Mouse (Mus musculus) adrenal gland (tissue): ENCODE data around the gene Zfp689.
"Not testable (repeated sequence)": the region's sequence is repeated elsewhere in the genome, so short reads cannot be mapped to it uniquely, and the experiment has no call there.

Experiments used
- intact Hi-C: fragments of 180-260 bp; cut with DNase I; formaldehyde crosslinking; loops from one replicate; pipeline ENCODE4 v1.15.1; 2025

The Zfp689 gene

DNA sequence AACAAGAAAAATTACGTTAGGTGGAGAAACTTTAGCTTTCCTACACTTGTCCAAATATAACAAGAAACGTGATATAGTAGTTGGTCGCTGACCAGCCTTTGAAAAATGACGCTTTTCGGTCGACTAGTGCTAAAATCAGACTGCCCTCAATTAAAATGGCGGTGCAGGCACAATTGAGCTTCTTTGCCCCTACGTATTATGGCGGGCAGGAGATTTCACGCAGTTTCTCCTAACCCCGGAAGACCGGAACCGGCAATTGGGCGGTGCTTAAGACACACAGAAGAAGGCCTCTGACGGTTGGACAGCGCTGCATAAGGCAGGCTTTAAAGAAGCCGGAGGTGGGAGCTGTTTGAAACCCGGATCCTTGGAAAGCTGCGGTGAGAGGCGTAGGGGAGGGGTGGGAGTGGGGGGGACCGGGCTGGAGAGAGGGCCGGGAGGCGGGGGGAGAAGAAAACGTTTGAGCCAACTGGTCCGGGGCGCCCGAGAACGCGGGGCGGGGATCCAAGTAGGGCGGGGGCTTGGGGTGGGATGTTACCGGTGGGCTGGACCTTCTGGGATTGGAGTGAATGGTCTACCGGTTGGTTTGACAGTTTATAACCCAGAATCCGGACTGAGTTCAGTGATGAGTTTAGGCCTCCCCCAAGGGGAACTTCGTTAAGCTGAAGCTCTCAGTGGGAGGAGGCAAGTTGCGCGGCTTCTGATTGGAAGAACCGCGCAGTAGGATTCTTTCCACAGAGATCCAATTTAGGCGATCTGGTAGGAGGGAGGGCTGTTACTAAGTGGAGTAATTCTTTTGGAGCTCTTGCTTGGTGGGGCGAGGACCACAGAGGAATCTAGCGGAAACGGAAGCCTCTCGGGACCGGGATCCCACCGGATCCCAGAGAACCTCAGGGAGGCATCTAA, 22.0 kb upstream of the Zfp689 start:
- intact Hi-C loops: no loop called here

DNA sequence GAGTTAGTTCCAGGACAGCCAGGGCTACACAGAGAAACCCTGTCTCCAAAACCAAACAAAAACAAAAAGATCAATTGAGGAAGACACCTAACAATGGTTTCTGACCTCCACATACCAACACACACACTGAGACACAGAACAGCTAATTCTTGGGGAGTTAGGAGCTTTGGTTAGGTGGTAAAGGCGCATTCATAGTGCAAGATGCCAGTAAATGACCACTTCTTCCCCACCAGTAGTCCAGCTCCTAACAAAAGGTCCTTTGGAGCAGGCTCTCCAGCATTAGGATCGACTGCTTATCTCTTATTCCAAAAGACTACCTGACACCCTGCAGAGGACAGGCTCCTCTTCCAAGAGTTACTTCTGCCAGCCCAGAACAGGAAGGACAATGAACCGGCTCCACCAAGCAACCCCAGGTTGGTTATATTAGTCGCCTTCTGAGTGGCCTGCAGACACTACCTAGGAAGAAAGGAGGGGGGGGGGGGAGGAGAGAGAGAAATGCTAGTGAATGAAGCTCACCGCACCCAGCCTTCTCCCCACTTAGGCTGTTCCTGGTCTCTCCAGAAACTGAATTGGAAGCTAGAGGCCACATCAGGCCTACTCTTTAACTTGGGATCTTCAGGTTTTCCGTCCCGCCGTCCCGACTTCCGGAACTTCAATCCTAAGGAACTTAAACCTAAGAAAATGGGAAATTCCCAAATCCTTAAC, 21.2 kb upstream of the Zfp689 start:
- intact Hi-C loops: no loop called here

DNA sequence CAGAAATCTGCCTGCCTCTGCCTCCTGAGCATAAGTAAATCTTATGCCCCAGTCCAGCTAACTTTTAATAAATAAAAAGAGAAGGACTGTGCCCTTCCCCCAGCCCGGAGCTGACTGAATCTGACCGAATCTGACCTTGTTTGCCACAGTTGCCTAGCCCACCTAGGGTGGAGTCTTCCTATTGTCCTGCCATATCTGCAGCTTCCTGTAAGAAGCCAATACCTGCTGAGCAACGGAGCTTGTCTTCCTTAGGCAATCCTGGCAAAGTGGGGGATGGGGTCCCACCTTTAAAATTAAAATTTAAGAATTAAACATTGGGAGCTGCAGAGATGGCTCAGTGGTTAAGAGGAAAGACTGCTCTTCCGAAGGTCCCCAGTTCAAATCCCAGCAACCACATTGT, 17.6 kb upstream of the Zfp689 start:
- intact Hi-C loops: no loop called here

DNA sequence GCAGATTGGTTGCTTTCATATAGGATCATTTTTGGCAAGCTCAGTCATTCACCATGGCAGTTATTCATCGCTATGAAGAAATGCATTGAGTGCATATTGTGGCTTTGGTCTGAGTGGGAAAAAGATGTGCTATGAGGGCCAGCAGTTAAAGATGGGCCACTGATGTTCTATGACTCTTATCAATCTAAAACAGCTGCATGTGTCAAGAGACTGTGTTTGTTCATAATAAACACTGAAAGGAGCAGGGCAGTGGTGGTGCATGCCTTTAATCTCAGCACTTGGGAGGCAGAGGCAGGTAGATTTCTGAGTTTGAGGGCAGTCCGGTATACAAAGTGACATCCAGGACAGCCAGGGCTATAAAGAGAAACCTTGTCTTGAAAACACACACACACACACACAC, 16.7 kb upstream of the Zfp689 start:
- intact Hi-C loops: not testable (repeated sequence)

- intact Hi-C loops: no loop called here
These were observed 16.2 kb upstream of the Zfp689 start for GRCm38 (mm10) chr7:127465191-127465590.

DNA sequence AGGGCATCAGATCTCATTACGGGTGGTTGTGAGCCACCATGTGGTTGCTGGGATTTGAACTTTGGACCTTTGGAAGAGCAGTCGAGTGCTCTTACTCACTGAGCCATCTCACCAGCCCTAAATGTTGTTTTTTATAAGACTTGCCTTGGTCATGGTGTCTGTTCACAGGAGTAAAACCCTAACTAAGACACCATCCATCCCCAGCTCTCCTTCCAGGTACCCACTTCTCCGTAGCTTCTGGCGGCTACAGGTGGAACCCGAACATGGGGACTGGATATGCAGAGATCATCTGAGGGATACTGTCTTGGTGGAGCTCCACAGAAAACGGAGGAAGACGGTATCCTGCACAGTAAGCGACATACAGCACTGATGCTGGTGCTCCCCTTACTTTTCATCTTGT, 10.4 kb upstream of the Zfp689 start, which contains the start of gene Prr14:
TSS of gene Prr14 (plus strand) at position 301 of the 400 bp plus-strand sequence.
- intact Hi-C loops: not testable (repeated sequence)

DNA sequence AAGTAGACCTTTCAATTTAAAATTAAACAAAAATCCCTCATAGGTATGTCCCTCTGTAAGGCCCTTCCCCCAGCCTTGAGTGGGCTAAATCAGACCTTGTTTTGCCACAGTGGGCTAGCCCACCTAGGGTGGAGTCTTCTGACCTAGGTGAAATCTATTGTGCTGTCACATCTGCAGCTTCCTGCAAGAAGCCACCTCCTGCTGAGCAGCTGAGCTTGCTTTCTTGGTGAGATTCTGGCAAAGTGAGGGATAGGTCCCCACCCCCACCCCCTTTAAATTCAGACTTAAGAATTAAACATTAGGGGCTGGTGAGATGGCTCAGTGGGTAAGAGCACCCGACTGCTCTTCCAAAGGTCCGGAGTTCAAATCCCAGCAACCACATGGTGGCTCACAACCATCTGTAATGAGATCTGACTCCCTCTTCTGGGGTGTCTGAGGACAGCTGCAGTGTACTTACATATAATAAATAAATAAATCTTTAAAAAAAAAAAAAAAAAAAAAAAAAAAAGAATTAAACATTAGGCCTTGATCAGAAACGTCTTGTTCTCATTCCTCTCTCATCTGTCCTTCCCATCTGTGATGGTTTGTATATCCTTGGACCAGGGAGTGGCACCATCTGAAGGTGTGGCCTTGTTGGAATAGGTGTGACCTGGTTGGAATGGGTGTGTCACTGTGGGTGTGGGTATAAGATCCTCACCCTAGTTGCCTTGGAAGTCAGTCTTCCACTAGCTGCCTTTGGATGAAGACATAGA, 9.6 kb upstream of the Zfp689 start:
- intact Hi-C loops: not testable (repeated sequence)

- intact Hi-C loops: no loop called here
These were observed 5.9 kb upstream of the Zfp689 start for GRCm38 (mm10) chr7:127454905-127455304.

GRCm38 (mm10) chr7:127453056-127453455, 4.1 kb upstream of the Zfp689 start:
- intact Hi-C loops: no loop called here

GRCm38 (mm10) chr7:127449966-127450365, 1.0 kb upstream of the Zfp689 start:
- intact Hi-C loops: no loop called here

GRCm38 (mm10) chr7:127443976-127444375, 5.0 kb downstream of the Zfp689 start:
- intact Hi-C loops: no loop called here

GRCm38 (mm10) chr7:127437724-127438123, 11.2 kb downstream of the Zfp689 start:
- intact Hi-C loops: no loop called here

GRCm38 (mm10) chr7:127435206-127435605, 13.8 kb downstream of the Zfp689 start:
- intact Hi-C loops: no loop called here

DNA sequence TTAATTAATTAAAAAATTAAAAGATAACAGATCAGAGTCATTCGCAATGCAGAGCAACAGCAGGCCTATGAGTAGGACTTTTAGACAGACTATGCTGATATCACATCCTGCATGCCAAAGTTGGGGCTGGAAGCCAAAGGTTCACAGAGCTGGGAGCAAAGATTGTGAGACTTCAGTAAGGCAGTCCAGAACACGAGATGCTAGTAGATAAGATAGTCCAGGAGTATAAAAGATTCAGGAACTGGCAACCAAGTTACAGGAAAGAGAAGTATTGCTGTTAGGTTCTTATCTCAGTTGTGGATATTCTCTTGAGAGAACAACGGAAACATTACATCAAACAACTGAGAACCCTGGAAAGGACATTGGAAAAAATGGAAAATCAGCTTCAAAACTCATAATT, 22.6 kb downstream of the Zfp689 start:
- intact Hi-C loops: no loop called here

DNA sequence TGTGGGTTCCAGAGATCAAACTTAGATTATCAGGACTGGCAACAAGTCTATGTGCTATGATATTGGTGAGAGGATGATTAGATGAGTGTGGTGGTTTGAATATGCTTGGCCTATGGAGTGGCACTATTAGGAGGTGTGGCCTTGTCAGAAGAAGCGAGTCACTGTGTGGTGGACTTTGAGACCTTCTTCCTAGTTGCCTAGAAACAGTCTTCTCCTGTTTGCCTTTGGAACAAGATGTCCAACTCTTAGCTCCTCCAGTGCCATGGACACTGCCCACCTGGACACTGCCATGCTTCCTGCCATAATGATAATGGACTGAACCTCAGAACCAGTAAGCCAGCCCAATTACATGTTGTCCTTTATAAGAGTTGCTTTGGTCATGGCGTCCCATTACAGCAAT, 23.0 kb downstream of the Zfp689 start:
- intact Hi-C loops: no loop called here

DNA sequence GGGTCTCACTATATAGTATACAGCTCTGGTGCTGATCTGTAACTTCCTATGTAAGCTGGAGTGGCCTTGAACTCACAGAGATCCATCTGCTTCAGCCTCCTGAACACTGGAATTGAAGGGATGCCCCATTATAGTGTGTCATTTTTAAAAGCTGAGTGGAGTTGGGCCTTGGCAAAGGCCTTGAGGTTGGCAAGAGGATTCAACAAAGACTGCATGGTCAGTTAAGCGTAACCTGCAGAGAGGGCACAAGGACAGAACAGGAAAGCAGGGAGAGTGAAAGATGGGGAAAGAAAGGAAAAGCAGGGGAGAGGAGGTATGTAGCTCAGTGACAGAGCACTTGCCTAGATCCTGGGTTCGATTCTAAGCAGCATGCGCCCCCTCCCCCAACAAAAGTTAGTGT, 23.7 kb downstream of the Zfp689 start:
- intact Hi-C loops: no loop called here

- intact Hi-C loops: no loop called here
These were observed 26.7 kb downstream of the Zfp689 start for GRCm38 (mm10) chr7:127422247-127422646.

GRCm38 (mm10) chr7:127421388-127422191, 27.4 kb downstream of the Zfp689 start, which contains the start of gene Zfp688:
Zfp688 (minus strand) TSS chr7:127422068.
- intact Hi-C loops: no loop called here

DNA sequence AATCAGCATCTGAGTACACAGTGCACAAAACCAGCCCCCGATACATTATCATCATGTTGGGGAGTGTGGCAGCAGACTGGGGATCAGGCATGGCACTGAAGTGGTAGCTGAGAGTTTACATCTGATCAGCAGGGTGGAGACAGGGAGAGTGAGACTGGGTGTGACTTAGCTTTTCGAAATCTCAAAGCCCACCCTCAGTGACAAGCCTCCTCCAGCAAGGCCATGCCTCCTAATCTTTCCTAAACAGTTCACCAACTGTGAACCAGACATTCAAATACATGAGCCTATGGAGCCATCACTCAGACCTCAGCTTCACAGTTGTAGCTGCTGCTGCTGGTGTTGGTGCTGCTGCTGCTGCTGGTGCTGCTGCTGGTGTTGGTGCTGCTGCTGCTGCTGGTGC, 37.5 kb downstream of the Zfp689 start:
- intact Hi-C loops: no loop called here

GRCm38 (mm10) chr7:127406002-127406987, 42.7 kb downstream of the Zfp689 start, which contains the start of gene Zfp764:
Zfp764 (minus strand) TSS chr7:127406822.
- intact Hi-C loops: not testable (repeated sequence)
